Mouse (Mus musculus): Measurements from ENCODE around the gene Traf6.

GRCm38 (mm10) chr2:101639840-101640350 is 38.3 kb upstream of the Traf6 start:
- TF ChIP-seq POLR2A (IDR thresholded peaks at IDR 0.05; ENCODE audit: control insufficient read depth, low read depth, low read length) (no peak), CTCF (IDR thresholded peaks at IDR 0.05; ENCODE audit: control insufficient read depth, insufficient read depth, insufficient replicate concordance, low read depth, low read length) (no peak)
